Mouse (Mus musculus): ENCODE data around the gene Supt4a. TPM values are rescaled to one million over a fixed set of nuclear protein-coding genes. Genes with fewer than 3 reads are reported as not detected.
A peak's percentile ranks its signal among the peaks of the same experiment; 100 is the strongest.

Supt4a gene
- polyA plus RNA-seq, 1 experiment, result 43.3 TPM

GRCm38 (mm10) chr11:87750521-87750920 lies 13.2 kb downstream of the Supt4a start:
- peaks cover 2% of the 10 kb centered on the region; the same call in 1 of the 2 replicates for H3K4me1 ChIP-seq (ENCODE audit: control insufficient read depth, insufficient read depth, insufficient read length, low read length)
- no peaks in the 10 kb centered on the region for H3K36me3 ChIP-seq (ENCODE audit: control insufficient read depth, insufficient read depth, low read length)
- TF ChIP-seq CTCF (IDR thresholded peaks at IDR 0.05; ENCODE audit: extremely low read depth, insufficient read length, insufficient replicate concordance, low read depth, low read length) (no peak), POLR2A (IDR thresholded peaks at IDR 0.05; ENCODE audit: low read depth, low read length) (no peak)
- no peaks in the 10 kb centered on the region for H3K27me3 ChIP-seq (ENCODE audit: control insufficient read depth, insufficient read depth, low read length)
- H3K4me3 ChIP-seq (ENCODE audit: low read depth, low read length), result no peak overlapping the region
- 55% methylated on average over 3 of the region's 3 CpGs for WGBS
- peak overlapping the region; percentile 88 for H3K27ac ChIP-seq (ENCODE audit: insufficient read depth, low read depth, low read length)

- Histone ChIP-seq H3K4me1 (ENCODE audit: control insufficient read depth, insufficient read depth, insufficient read length, low read length) (peaks cover 2% of the 10 kb centered on the region; the same call in 1 of the 2 replicates), H3K27ac (ENCODE audit: insufficient read depth, low read depth, low read length) (peak overlapping the region; percentile 88), H3K36me3 (ENCODE audit: control insufficient read depth, insufficient read depth, low read length) (no peaks in the 10 kb centered on the region), H3K27me3 (ENCODE audit: control insufficient read depth, insufficient read depth, low read length) (no peaks in the 10 kb centered on the region), H3K4me3 (ENCODE audit: low read depth, low read length) (peak overlapping the region; percentile 51)
- WGBS, result 80% methylated on average over 8 of the region's 8 CpGs
- TF ChIP-seq POLR2A (IDR thresholded peaks at IDR 0.05; ENCODE audit: low read depth, low read length), result no peak
- TF ChIP-seq CTCF (IDR thresholded peaks at IDR 0.05; ENCODE audit: extremely low read depth, insufficient read length, insufficient replicate concordance, low read depth, low read length), result no peak
Observed at GRCm38 (mm10) chr11:87751031-87751430, 13.7 kb downstream of the Supt4a start.

- Histone ChIP-seq H3K36me3 (ENCODE audit: control insufficient read depth, insufficient read depth, low read length) (no peaks in the 10 kb centered on the region), H3K4me3 (ENCODE audit: low read depth, low read length) (peak overlapping the region; percentile 51), H3K27ac (ENCODE audit: insufficient read depth, low read depth, low read length) (peak overlapping the region; percentile 90), H3K4me1 (ENCODE audit: control insufficient read depth, insufficient read depth, insufficient read length, low read length) (peaks cover 2% of the 10 kb centered on the region; the same call in 1 of the 2 replicates), H3K27me3 (ENCODE audit: control insufficient read depth, insufficient read depth, low read length) (no peaks in the 10 kb centered on the region)
- TF ChIP-seq POLR2A (IDR thresholded peaks at IDR 0.05; ENCODE audit: low read depth, low read length) (no peak; the same call in 1 of the 2 replicates), CTCF (IDR thresholded peaks at IDR 0.05; ENCODE audit: extremely low read depth, insufficient read length, insufficient replicate concordance, low read depth, low read length) (no peak)
- WGBS, result 63% methylated on average over 4 of the region's 4 CpGs
Observed at GRCm38 (mm10) chr11:87751491-87751966, 14.2 kb downstream of the Supt4a start.

DNA sequence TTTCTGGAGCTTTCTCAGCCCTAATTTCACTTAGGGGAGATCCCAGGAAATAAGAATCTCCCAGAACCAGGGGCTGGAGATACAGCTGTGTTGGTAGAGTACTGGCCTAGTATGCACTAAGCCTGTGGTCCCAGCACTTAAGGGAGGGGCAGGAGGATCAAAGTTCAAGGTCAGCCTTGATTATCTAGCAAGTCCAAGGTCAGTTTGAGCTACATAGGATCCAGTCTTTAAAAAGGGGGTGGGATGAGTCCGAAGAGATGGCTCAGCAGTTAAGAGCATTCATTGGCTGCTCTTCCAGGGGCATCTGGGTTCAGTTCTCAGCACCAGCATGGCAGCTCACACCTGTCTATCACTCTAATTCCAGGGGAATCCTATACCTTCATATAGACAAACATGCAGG lies 15.0 kb downstream of the Supt4a start:
- Histone ChIP-seq H3K4me3 (ENCODE audit: low read depth, low read length) (no peak overlapping the region), H3K27ac (ENCODE audit: insufficient read depth, low read depth, low read length) (peak overlapping the region; percentile 90), H3K4me1 (ENCODE audit: control insufficient read depth, insufficient read depth, insufficient read length, low read length) (peaks cover 2% of the 10 kb centered on the region; the same call in 1 of the 2 replicates), H3K27me3 (ENCODE audit: control insufficient read depth, insufficient read depth, low read length) (no peaks in the 10 kb centered on the region), H3K36me3 (ENCODE audit: control insufficient read depth, insufficient read depth, low read length) (0 out of 2 replicates have a peak, but pooled peaks cover 6% of the 10 kb centered on the region)
- 76% methylated on average over 1 of the region's 1 CpGs for WGBS
- TF ChIP-seq POLR2A (IDR thresholded peaks at IDR 0.05; ENCODE audit: low read depth, low read length) (no peak), CTCF (IDR thresholded peaks at IDR 0.05; ENCODE audit: extremely low read depth, insufficient read length, insufficient replicate concordance, low read depth, low read length) (no peak)

GRCm38 (mm10) chr11:87753255-87753654 lies 15.9 kb downstream of the Supt4a start:
- H3K36me3 ChIP-seq (ENCODE audit: control insufficient read depth, insufficient read depth, low read length), result 0 out of 2 replicates have a peak, but pooled peaks cover 6% of the 10 kb centered on the region
- TF ChIP-seq CTCF (IDR thresholded peaks at IDR 0.05; ENCODE audit: extremely low read depth, insufficient read length, insufficient replicate concordance, low read depth, low read length) (no peak), POLR2A (IDR thresholded peaks at IDR 0.05; ENCODE audit: low read depth, low read length) (no peak)
- H3K4me3 ChIP-seq (ENCODE audit: low read depth, low read length), result peak overlapping the region; percentile 6; the same call in 1 of the 2 replicates
- 80% methylated on average over 8 of the region's 8 CpGs for WGBS
- no peaks in the 10 kb centered on the region; the same call in 1 of the 2 replicates for H3K4me1 ChIP-seq (ENCODE audit: control insufficient read depth, insufficient read depth, insufficient read length, low read length)
- peak overlapping the region; percentile 80 for H3K27ac ChIP-seq (ENCODE audit: insufficient read depth, low read depth, low read length)
- no peaks in the 10 kb centered on the region for H3K27me3 ChIP-seq (ENCODE audit: control insufficient read depth, insufficient read depth, low read length)

DNA sequence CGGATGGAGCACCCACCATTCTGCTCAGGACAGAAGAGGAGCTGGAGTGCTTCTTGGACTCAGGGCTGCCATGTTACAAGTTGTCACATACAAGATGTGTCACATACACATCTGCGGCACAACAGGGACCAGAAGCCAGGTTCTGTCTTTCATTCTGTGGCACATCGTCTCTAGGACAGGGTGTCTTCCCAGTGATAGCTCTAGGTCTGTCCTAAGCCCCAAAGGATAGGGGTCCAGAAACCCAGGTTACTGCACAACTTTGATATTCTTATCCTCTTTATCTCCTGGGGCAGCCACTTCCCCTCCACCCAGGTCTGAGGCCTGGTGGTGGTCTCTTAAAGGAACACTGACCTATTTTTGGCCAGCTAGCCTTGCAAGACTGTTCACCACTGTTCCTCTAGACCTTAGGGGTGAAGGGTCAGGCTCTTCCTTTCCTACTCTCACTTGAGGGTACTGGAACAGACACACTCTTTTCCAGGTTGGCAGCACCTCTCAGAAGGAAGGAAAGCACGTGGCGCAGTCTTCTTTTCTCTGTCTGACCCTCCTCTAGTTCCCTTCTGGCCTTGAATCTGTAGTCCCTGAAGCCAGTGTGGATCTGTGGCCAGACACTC lies 16.6 kb downstream of the Supt4a start:
- Histone ChIP-seq H3K27me3 (ENCODE audit: control insufficient read depth, insufficient read depth, low read length) (no peaks in the 10 kb centered on the region), H3K4me3 (ENCODE audit: low read depth, low read length) (peak overlapping the region; percentile 20; the same call in 1 of the 2 replicates), H3K27ac (ENCODE audit: insufficient read depth, low read depth, low read length) (peak overlapping the region; percentile 80), H3K4me1 (ENCODE audit: control insufficient read depth, insufficient read depth, insufficient read length, low read length) (no peaks in the 10 kb centered on the region; the same call in 1 of the 2 replicates), H3K36me3 (ENCODE audit: control insufficient read depth, insufficient read depth, low read length) (0 out of 2 replicates have a peak, but pooled peaks cover 6% of the 10 kb centered on the region)
- WGBS, result 80% methylated on average over 5 of the region's 5 CpGs
- TF ChIP-seq CTCF (IDR thresholded peaks at IDR 0.05; ENCODE audit: extremely low read depth, insufficient read length, insufficient replicate concordance, low read depth, low read length) (no peak), POLR2A (IDR thresholded peaks at IDR 0.05; ENCODE audit: low read depth, low read length) (no peak)

- Histone ChIP-seq H3K27me3 (ENCODE audit: control insufficient read depth, insufficient read depth, low read length) (no peaks in the 10 kb centered on the region), H3K4me1 (ENCODE audit: control insufficient read depth, insufficient read depth, insufficient read length, low read length) (no peaks in the 10 kb centered on the region; the same call in 1 of the 2 replicates), H3K4me3 (ENCODE audit: low read depth, low read length) (peak overlapping the region; percentile 51), H3K27ac (ENCODE audit: insufficient read depth, low read depth, low read length) (peak overlapping the region; percentile 80), H3K36me3 (ENCODE audit: control insufficient read depth, insufficient read depth, low read length) (0 out of 2 replicates have a peak, but pooled peaks cover 6% of the 10 kb centered on the region)
- TF ChIP-seq CTCF (IDR thresholded peaks at IDR 0.05; ENCODE audit: extremely low read depth, insufficient read length, insufficient replicate concordance, low read depth, low read length) (no peak), POLR2A (IDR thresholded peaks at IDR 0.05; ENCODE audit: low read depth, low read length) (no peak)
- 64% methylated on average over 5 of the region's 5 CpGs for WGBS
Observed at GRCm38 (mm10) chr11:87754603-87755002, 17.3 kb downstream of the Supt4a start.
